Mouse (Mus musculus) myocyte (in vitro differentiated cells): ENCODE measurements around the gene BC024978.

Source experiments
- CEBPB ChIP-seq: IDR thresholded peaks from 2 replicates; pipeline ENCODE4 v1.6.1; 2011; ENCODE audit warnings: mild to moderate bottlenecking, moderate library complexity; ENCODE audit not compliant: poor library complexity, insufficient read depth, severe bottlenecking
- E2F4 ChIP-seq: IDR thresholded peaks from one replicate; pipeline ENCODE4 v1.6.1; 2011; ENCODE audit warnings: mild to moderate bottlenecking, control low read depth, moderate library complexity; ENCODE audit not compliant: insufficient read depth
- MYOD1 ChIP-seq, 3 experiments: IDR thresholded peaks; one replicate each; pipeline ENCODE4 v1.6.1; 2011; ENCODE audit warnings: control low read depth in 2 of 3, low read depth in 2 of 3, mild to moderate bottlenecking in 2 of 3, moderate library complexity in 1 of 3; ENCODE audit not compliant: insufficient read length in 2 of 3, control insufficient read depth in 1 of 3
- MYOG ChIP-seq, 3 experiments: IDR thresholded peaks; one replicate each; pipeline ENCODE4 v1.6.1; 2011; ENCODE audit warnings: control low read depth in 2 of 3, low read depth in 2 of 3, mild to moderate bottlenecking in 2 of 3; ENCODE audit not compliant: insufficient read length in 2 of 3, control insufficient read depth in 1 of 3, insufficient read depth in 1 of 3
- POLR2A ChIP-seq: IDR thresholded peaks from one replicate; pipeline ENCODE4 v1.6.1; 2011; ENCODE audit warnings: low read depth, mild to moderate bottlenecking, control low read depth, moderate library complexity; ENCODE audit not compliant: insufficient read length
- POLR2AphosphoS2 ChIP-seq: IDR thresholded peaks from one replicate; pipeline ENCODE4 v1.6.1; 2011; ENCODE audit warnings: low read depth, control low read depth; ENCODE audit not compliant: insufficient read length
- SRF ChIP-seq: IDR thresholded peaks from one replicate; pipeline ENCODE4 v1.6.1; 2011; ENCODE audit warnings: low read depth; ENCODE audit not compliant: control insufficient read depth, insufficient read length
- TCF12 ChIP-seq: IDR thresholded peaks from one replicate; pipeline ENCODE4 v1.6.1; 2011; ENCODE audit warnings: mild to moderate bottlenecking, control low read depth; ENCODE audit not compliant: poor library complexity, insufficient read depth, severe bottlenecking
- USF1 ChIP-seq: IDR thresholded peaks from one replicate; pipeline ENCODE4 v1.6.1; 2011; ENCODE audit warnings: low read depth, mild to moderate bottlenecking, control low read depth, moderate library complexity

- TF ChIP-seq POLR2A (no peak), SRF (no peak), CEBPB (no peak), MYOG (IDR thresholded peaks at IDR 0.05; ENCODE audit: control insufficient read depth in 1 of 3, insufficient read depth in 1 of 3, insufficient read length in 2 of 3, low read depth in 2 of 3) (no peak), E2F4 (no peak), USF1 (no peak), MYOD1 (IDR thresholded peaks at IDR 0.05; ENCODE audit: control insufficient read depth in 1 of 3, insufficient read length in 2 of 3, low read depth in 2 of 3) (no peak), TCF12 (no peak), POLR2AphosphoS2 (no peak)
Observed at GRCm38 (mm10) chr7:27158171-27158570, 37.4 kb upstream of the BC024978 start.
